Mouse (Mus musculus) urinary bladder, postnatal 25 days (tissue): ENCODE results near the gene Slc44a3.
A peak's percentile ranks its signal among the peaks of the same experiment; 100 is the strongest.

Experiments
- DNase-seq: peaks from one replicate; pipeline ENCODE4 v3.0.0; 2022; ENCODE audit warnings: low spot score

Gene Slc44a3

DNA sequence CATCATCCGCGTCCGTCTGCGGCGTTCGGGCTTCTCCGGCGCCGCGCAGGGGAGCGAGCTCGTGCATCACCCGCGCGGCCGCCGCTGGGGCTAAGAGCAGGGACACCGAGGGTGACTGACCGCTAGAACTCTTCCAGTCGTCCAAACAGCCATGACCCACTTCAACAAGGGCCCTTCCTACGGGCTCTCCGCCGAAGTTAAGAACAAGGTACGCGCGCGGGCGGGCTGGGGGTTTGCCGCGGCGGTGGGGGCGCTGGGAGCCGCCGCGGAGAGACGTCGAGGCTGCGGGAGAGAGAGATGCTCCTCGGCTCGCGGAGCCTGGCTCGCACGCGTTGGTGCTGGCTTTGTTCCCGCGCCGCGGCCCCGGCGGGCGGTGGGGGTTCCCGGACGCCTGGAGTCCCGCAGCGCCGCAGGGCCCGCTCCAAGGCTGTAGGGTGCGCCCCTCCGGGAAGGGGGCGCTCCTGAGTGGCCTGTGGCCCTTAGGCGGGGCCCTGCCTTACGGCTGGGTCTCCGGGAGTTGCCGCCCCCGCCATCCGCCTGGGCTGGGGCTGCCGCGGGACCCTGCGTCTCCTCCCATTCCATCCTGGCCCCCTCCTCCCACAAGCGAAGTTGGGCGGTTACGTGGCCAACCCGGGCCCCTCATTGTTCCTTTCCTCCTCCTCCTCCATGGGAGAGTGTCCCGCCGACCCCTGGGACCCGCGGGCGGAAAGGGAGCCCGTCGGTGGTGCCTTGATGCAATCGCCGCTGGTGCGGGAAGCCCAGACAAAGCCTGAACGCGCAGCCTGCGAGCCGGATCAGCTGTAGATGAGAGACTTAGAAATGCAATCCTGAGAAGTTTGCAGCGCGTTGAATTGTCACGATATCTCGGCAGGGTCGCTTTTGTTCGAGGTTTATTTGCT is 105.3 kb downstream of the Slc44a3 start:
- peak; percentile 77 for DNase-seq

DNA sequence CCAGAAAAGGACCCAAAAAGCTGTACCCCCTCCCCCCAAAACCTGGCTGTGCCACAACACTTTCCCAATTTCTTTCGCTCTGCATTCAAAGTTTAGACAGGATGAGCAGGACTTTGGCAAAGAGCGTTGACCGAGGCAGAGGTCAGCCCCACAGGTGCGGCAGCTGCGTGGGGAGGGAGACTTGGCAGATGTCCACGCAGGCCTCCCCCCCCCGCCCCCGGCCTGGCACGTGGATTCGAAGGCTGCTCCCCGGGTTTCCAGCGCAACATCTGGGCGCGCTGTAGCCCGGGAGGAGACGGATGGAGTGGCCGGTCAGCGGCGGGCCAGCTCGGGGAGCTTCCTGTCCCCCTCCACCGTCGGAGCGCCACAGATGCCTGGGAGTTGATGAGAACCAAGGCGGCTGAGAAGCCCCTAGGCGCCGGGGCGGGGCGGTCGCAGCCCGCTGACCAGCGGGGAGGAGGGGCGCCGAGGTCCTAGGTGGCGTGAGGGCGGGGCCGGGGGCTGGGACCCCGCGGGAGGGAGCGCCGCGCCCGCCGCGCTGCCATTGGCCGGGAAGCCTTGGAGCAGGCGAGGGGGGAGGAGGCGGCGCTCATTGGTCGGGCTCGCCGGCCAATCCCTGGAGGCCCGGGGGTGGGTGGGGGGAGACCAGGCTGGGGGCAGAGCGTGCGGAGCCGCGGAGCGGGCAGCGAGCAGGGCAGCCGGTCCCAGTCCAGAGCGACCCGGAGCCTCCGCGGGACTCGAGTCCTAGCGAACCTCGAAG is 106.2 kb downstream of the Slc44a3 start, which contains the start of gene Cnn3:
Gene Cnn3, plus strand, starts transcription at position 637 of the 760 bp plus-strand sequence.
- DNase-seq: peak; percentile 86

DNA sequence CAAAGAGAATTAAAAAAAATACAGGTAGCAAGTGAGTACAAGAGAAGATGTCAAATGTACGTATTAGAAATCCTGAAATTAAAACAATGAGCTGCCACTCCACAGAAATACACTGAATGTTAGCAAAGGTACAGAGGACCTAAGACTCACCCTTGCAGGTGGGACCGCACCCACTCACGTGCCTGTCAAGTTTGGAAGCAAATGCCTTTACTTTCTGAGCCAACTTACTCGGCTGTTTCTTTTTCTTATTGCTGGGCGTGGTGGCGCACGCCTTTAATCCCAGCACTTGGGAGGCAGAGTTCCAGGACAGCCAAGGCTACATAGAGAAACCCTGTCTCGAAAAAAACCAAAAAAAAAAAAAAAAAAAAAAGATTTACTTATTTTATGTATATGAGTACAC is 109.8 kb downstream of the Slc44a3 start:
- DNase-seq: no peak

DNA sequence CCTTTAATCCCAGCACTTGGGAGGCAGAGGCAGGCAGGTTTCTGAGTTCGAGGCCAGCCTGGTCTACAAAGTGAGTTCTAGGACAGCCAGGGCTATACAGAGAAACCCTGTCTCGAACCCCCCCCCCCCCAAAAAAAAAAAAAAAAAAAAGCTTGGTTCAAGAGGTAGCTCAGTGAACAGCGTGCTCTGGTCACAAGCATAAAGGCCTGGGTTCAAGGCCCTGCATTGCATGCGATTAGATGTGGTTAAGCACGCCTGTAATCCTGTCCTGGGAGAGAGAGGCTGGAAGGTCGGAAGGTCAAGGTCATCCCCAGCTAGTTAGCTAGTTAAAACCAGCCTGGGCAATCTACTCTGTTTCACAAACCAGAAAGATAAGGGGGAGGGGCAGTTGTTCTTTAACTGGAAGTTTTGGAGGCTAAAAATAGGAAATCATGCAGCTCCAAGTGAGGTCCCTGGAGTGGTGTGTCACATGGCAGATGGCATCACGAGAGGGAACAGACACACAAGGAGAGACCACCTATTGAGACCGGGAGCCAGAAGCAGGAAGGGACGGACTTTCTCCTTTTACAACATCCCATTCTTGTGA is 113.3 kb downstream of the Slc44a3 start:
- no peak for DNase-seq

DNA sequence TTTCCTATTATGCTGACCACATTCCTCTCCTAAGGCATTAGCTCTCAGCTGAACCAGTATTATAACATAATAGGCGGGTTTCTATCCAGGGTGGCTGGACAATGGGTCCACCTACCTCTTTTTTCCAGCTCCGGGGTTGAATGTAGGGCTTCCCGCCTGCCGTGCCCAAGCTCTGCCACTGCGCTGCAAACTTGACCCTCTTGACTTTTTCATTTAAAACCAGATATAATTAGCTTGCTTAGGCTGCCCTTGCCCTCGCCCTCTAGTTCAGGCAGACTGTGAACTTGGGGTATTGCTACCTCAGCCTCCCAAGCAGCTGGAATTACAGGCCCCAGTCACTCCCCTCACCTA is 114.0 kb downstream of the Slc44a3 start:
- no peak for DNase-seq

DNA sequence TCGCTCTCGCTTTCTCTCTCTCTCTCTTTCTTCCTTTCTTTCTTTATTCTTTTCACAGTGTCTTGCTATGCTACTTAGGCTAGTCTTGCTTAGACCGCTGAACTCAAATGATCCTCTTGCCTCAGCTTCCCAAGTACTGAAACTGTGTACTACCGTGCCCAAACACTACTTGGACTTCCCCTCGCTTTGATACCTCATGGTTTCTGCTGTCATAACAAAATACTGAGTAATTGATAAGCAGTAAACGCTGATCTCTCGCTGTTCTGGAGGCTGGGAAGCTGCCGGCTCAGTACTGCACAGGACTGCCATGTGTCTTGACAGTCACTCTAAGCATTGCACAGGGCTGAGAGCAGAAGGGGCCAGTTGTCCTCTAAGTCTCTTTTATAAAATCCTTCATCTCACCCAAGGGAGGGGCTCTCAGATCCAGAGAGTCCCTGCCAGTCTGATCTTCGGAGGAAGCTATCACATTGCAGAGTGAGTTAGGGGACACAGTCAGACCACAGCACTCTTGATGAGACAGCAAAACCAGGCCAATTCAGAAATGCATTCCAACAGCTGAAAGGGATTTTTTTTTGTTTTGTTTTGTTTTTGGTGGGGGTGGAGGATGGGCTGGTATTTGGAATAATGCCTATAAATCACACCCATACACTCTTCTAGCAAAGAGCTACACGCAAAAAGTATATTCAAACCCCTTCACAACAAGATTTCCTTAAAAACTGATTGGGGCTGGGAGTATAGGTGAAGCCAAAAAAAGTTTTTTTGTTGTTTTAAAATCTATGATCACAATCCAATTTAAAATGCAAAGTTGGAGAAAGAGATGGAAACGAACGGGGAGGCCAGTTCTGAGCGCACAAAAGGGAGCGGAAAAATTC is 114.6 kb downstream of the Slc44a3 start:
- no peak for DNase-seq

DNA sequence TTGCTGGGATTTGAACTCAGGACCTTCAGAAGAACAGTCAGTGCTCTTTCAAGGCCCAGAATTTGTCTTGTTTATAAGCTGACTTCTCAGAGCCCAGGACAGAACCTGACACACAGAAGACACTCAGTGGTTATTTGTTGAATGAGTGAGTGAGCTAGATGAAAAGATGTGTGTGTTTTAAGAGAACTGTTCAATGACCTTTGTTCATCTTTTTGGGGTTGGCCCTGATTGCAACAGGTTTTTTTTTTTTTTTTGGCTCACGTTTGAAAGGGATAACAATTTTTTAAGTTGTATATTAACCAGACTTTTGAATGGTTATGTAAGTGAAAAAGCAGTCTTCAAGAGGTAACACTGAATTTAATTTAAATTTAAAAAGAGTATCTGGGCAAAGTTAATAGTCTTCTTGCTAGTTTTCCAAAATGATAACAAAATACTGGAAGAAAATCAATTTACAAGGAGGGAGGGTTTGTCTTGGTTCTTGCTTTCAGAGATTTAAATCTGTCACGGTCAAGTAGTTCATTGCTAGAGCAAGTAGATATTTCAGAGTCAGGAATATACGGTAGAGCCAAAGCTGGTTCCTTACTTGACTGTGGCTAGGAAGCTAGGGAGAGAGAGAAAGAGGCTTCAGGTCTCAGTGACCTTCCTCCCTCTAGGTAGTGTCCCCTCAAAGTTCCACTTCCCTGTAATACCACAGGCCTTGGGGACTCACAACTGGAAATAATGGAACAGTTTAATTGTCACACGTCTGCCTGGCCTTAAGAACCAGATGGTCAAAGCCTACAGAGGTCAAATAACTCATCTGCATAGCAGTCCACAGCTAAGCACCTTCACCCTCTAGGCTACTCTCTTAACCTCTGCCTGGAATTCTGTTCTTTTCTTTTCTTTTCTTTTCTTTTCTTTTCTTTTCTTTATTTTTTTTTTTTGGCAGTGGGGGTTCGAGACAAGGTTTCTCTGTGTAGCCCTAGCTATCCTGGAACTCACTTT is 115.7 kb downstream of the Slc44a3 start:
- DNase-seq: no peak

DNA sequence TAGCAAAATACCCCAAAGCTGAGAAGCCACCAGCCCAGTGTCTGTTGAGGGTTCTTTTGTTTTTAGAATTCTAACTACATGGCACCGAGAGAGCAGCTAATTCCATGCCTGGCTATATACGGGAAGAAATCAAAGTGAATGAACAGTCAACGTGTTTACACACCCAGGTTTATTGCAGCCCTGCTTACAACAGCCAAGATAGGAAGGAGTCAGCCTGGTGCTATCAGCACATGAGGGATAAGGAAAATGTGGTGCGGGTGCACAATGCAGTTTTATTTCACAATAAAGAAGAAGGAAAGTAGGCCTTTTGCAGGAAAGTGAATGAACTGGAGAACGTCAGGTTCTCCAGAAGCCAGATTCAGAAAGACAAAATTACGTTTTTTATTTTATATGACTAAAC is 120.8 kb downstream of the Slc44a3 start:
- DNase-seq: no peak
